8 mouse cellular contexts compared by ENCODE assay signal in the genomic region with DNA sequence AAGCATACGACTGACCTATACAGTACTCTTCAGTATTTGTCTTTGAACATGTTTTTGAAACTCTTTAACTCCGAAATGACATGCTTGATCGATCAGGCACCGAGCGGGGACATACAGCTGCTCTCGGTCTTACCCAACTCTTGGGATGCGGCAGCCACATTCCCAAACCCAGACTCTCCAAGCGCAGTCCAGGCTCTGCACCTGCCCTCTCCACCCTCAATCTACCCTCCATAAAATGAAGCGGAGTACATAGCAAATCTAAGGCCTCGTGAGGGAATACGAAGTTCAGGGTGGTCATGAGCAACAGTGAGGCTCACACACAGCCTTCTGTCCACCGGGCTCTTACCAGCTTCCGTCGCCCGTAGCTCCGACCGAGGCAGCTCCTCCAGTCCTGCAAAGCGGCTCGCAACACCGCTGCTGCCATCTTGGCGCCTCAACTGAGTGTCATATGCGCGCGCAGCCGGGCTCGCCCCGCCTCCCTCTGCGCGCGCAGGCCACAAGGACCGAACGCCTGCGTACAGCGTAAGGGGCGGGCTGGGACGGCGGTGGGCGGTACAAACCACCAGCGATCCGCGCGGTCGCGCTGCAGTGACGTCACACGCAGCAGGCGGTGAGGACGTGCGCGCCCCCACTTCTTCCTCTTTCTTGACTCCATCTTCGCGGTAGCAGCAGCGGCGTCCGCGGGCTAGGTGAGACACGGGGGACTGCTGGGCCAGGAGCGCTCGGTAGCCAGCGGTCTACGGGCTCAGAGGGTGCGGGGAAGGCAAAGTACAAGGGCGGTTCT. TPM values are rescaled to one million over a fixed set of nuclear protein-coding genes. Genes with fewer than 3 reads are reported as not detected.
DNase-seq lines count a peak whose midpoint lies in the region; ATAC-seq and TF ChIP-seq lines count a peak whose summit lies in the region.

A gene (minus strand): TSS at position 473 of the 784 bp plus-strand sequence.
A gene (plus strand): TSS at position 532 of the 784 bp plus-strand sequence.

- H3K9ac ChIP-seq in lung, postnatal 0 days (replicated peaks; ENCODE audit: low read depth) = peak within 1 kb of the TSS; percentile 76

- peak; percentile 76 for ATAC-seq in frontal cortex, adult (ENCODE audit: low TSS enrichment)
- ATAC-seq in lung, postnatal 0 days = peak; percentile 90

- no peaks in the 10 kb centered on the region for H3K27me3 ChIP-seq in hindbrain, embryonic 10.5 days (ENCODE audit: insufficient read depth, poor library complexity, severe bottlenecking)
- no peaks in the 10 kb centered on the region for H3K27me3 ChIP-seq in lung, postnatal 0 days (replicated peaks; ENCODE audit: insufficient read depth, low read length)

- DNase-seq in MEL-GATA-1-ER (ENCODE audit: extremely low read depth, low read depth) = peak; percentile 79
- DNase-seq in cerebellum, adult 8-10 months = peak; percentile 99
- DNase-seq in hindbrain, embryonic 10.5 days (ENCODE audit: low spot score) = peak; percentile 99
- peak; percentile 99 for DNase-seq in layer of hippocampus, adult 9-11 months
- DNase-seq in lung, postnatal 0 days (ENCODE audit: low spot score) = peak; percentile 98
- peak; percentile 97 for DNase-seq in ovary, postnatal 14 days (ENCODE audit: low spot score)
- peak; percentile 99 for DNase-seq in thymus, postnatal 14 days

- H3K4me1 ChIP-seq in hindbrain, embryonic 10.5 days (replicated peaks) = peaks cover 34% of the 10 kb centered on the region
- H3K4me1 ChIP-seq in lung, postnatal 0 days (ENCODE audit: insufficient read depth, low read depth, low read length) = peaks cover 15% of the 10 kb centered on the region

- H3K27ac ChIP-seq in hindbrain, embryonic 10.5 days = peak within 1 kb of the TSS; percentile 93
- H3K27ac ChIP-seq in lung, postnatal 0 days (ENCODE audit: low read length) = peak within 1 kb of the TSS; percentile 71

- no peak for TF ChIP-seq EP300 in lung, postnatal 0 days (IDR thresholded peaks at IDR 0.05)

- WGBS in hindbrain, embryonic 10.5 days = under 1% methylated on average over 63 of the region's 63 CpGs
- WGBS in lung, postnatal 0 days = 1% methylated on average over 55 of the region's 63 CpGs

- H3K9me3 ChIP-seq in hindbrain, embryonic 10.5 days = no peaks in the 10 kb centered on the region
- H3K9me3 ChIP-seq in lung, postnatal 0 days (ENCODE audit: low read length) = no peaks in the 10 kb centered on the region

- no peak for TF ChIP-seq CTCF in lung, postnatal 0 days (IDR thresholded peaks at IDR 0.05)

- peaks cover 59% of the 10 kb centered on the region for H3K36me3 ChIP-seq in hindbrain, embryonic 10.5 days
- H3K36me3 ChIP-seq in lung, postnatal 0 days (ENCODE audit: insufficient read depth, low read length) = peaks cover 23% of the 10 kb centered on the region

- peak within 1 kb of the TSS; percentile 72 for H3K4me3 ChIP-seq in hindbrain, embryonic 10.5 days
- peak within 1 kb of the TSS; percentile 73 for H3K4me3 ChIP-seq in lung, postnatal 0 days (ENCODE audit: low read depth, low read length)

- peak within 1 kb of the TSS; percentile 71 for H3K4me2 ChIP-seq in lung, postnatal 0 days (replicated peaks; ENCODE audit: low read depth, low read length)

RNA-seq across cellular contexts. Expression of the first gene that starts in this region (rescaled TPM):
- 77.8 and 81.7 TPM in 2 replicates for polyA plus RNA-seq in hindbrain, embryonic 10.5 days (2016; fragmentation: Nextera tagmentation; extraction: Ambion mirVana)
- 36.7 and 37.6 TPM in 2 replicates for polyA plus RNA-seq in lung, postnatal 0 days (2015; fragmentation: Nextera tagmentation; extraction: Ambion mirVana)

RNA-seq across cellular contexts. Expression of the second gene that starts in this region (rescaled TPM):
- 764 and 815 TPM in 2 replicates for polyA plus RNA-seq in hindbrain, embryonic 10.5 days (2016; fragmentation: Nextera tagmentation; extraction: Ambion mirVana)
- polyA plus RNA-seq in lung, postnatal 0 days (2015; fragmentation: Nextera tagmentation; extraction: Ambion mirVana) = 784 and 827 TPM in 2 replicates

Comparison
In these comparisons a context has a peak if more than half of its experiments do, and no peak if none do; other contexts are left out.
1. Peak in every context shown above with its lines: DNase-seq, ATAC-seq, H3K4me3 ChIP-seq and H3K27ac ChIP-seq.